Mouse (Mus musculus) lung, embryonic 15.5 days (tissue): ENCODE data around the gene Gm9918. TPM values are rescaled to one million over a fixed set of nuclear protein-coding genes. Genes with fewer than 3 reads are reported as not detected.

Experiments
- ATAC-seq: fragments of 200-750 bp; cut with Nextera tagmentation; 2 replicates; pipeline ENCODE4 v1.8.0; 2017; ENCODE audit warnings: moderate number of reproducible peaks, borderline replicate concordance; ENCODE audit not compliant: low FRiP score, low TSS enrichment; ENCODE audit errors: extremely low read depth
- H3K27ac ChIP-seq: fragments of 300-500 bp; sonication (generic); 2 replicates; pipeline ENCODE4 v1.5.1; 2015; ENCODE audit warnings: moderate library complexity, mild to moderate bottlenecking, inconsistent platforms
- H3K27me3 ChIP-seq: fragments of 300-500 bp; sonication (generic); 2 replicates; pipeline ENCODE4 v1.6.1; 2015; ENCODE audit warnings: inconsistent platforms
- H3K36me3 ChIP-seq: fragments of 300-500 bp; sonication (generic); 2 replicates; pipeline ENCODE4 v1.6.1; 2015; ENCODE audit warnings: inconsistent platforms
- H3K4me1 ChIP-seq: fragments of 300-500 bp; sonication (generic); 2 replicates; pipeline ENCODE4 v1.6.1; 2015; ENCODE audit warnings: inconsistent platforms
- H3K4me2 ChIP-seq: fragments of 300-500 bp; sonication (generic); 2 replicates; pipeline ENCODE4 v1.6.1; 2015; ENCODE audit warnings: inconsistent platforms, mild to moderate bottlenecking, moderate library complexity
- H3K4me3 ChIP-seq: fragments of 300-500 bp; sonication (generic); 2 replicates; pipeline ENCODE4 v1.5.1; 2015; ENCODE audit warnings: mild to moderate bottlenecking, inconsistent platforms
- H3K9ac ChIP-seq: fragments of 300-500 bp; sonication (generic); 2 replicates; pipeline ENCODE4 v1.6.1; 2015; ENCODE audit warnings: inconsistent platforms
- H3K9me3 ChIP-seq: fragments of 300-500 bp; sonication (generic); 2 replicates; pipeline ENCODE4 v1.6.1; 2016; ENCODE audit warnings: inconsistent platforms
- WGBS: fragments of 180-500 bp; shearing (Covaris S2); methylation state at CpG from one replicate; pipeline ENCODE4 v1.1.7; 2015; 5-methylcytosine and 5-hydroxymethylcytosine counted together
- polyA plus RNA-seq: library from polyadenylated mRNA; unstranded; fragments of >200 nt; fragmentation: Nextera tagmentation; extraction: Ambion mirVana; gene quantifications from 2 replicates; pipeline ENCODE4 v1.2.1, GENCODE M21; 2015

Gene Gm9918
- polyA plus RNA-seq, 1 experiment from 2014 or later: 0.57 TPM

- peaks cover 47% of the 10 kb centered on the region for H3K36me3 ChIP-seq
- ATAC-seq: no peak
- no peaks in the 10 kb centered on the region for H3K9me3 ChIP-seq
- 78% methylated on average over 14 of the region's 14 CpGs for WGBS
- H3K27me3 ChIP-seq: no peaks in the 10 kb centered on the region
- peaks cover 44% of the 10 kb centered on the region for H3K4me1 ChIP-seq
- no peak overlapping the region for H3K4me3 ChIP-seq
- H3K4me2 ChIP-seq: no peak overlapping the region
- H3K27ac ChIP-seq: no peak overlapping the region
- H3K9ac ChIP-seq: no peak overlapping the region
Observed at GRCm38 (mm10) chr15:102238543-102239259, 31.7 kb upstream of the Gm9918 start.

GRCm38 (mm10) chr15:102239260-102239590 lies 31.1 kb upstream of the Gm9918 start:
- 0 out of 2 replicates have a peak, but pooled peaks have one; percentile 13 for ATAC-seq
- WGBS: 5% methylated on average over 9 of the region's 9 CpGs
- Histone ChIP-seq H3K4me1 (peaks cover 48% of the 10 kb centered on the region), H3K4me2 (no peak overlapping the region), H3K9ac (no peak overlapping the region), H3K9me3 (no peaks in the 10 kb centered on the region), H3K36me3 (peaks cover 47% of the 10 kb centered on the region), H3K4me3 (no peak overlapping the region), H3K27ac (peak overlapping the region; percentile 42; the same call in 1 of the 2 replicates), H3K27me3 (no peaks in the 10 kb centered on the region)

DNA sequence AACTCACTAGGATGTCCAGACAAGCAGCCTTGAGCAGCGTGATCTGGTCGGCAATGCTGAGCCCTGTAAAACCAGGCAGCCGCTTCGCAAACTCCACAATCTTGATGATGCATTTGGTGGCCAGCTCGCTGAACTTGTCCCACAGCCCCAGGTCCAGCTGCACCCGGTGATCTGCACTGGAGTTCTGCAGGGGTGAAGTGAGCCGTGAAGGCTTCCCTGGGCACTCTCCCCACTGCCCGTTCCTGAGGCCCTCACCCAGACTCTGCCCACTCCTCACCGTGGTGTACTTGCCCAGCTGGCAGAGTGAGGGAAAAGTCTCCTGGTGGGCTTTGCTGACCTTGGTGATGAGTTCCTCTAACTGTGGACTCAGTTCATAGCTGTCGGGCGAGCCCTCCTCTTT lies 30.5 kb upstream of the Gm9918 start:
- Histone ChIP-seq H3K4me2 (no peak overlapping the region), H3K9ac (no peak overlapping the region), H3K36me3 (peaks cover 43% of the 10 kb centered on the region), H3K4me3 (no peak overlapping the region), H3K4me1 (peaks cover 49% of the 10 kb centered on the region), H3K27ac (peak overlapping the region; percentile 42; the same call in 1 of the 2 replicates), H3K27me3 (no peaks in the 10 kb centered on the region), H3K9me3 (no peaks in the 10 kb centered on the region)
- 72% methylated on average over 11 of the region's 11 CpGs for WGBS
- no peak for ATAC-seq

DNA sequence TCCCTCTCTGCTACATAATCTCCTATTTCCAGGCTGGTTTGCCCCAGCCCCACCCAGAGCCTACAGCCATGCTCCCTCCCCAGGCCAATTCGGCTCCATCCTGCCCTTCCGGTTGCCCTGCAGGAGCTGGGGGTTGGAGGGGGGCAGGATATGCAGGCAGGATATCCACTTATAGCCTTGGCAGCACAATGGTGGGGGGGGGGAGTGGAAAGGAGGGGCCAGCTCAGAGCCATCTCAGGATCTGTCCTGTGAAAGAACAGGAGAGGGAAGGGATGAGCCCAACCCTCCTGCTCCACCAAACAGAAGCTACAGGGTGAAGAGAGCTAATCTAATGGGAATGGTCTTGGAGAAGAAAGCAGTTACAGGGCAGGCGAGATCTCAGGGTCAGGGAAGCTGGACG lies 29.8 kb upstream of the Gm9918 start:
- H3K9ac ChIP-seq: no peak overlapping the region
- WGBS: 65% methylated on average over 4 of the region's 4 CpGs
- no peaks in the 10 kb centered on the region for H3K27me3 ChIP-seq
- no peak for ATAC-seq
- peaks cover 35% of the 10 kb centered on the region for H3K36me3 ChIP-seq
- H3K4me3 ChIP-seq: no peak overlapping the region
- peaks cover 49% of the 10 kb centered on the region for H3K4me1 ChIP-seq
- no peaks in the 10 kb centered on the region for H3K9me3 ChIP-seq
- H3K4me2 ChIP-seq: no peak overlapping the region
- peak overlapping the region; percentile 37 for H3K27ac ChIP-seq

DNA sequence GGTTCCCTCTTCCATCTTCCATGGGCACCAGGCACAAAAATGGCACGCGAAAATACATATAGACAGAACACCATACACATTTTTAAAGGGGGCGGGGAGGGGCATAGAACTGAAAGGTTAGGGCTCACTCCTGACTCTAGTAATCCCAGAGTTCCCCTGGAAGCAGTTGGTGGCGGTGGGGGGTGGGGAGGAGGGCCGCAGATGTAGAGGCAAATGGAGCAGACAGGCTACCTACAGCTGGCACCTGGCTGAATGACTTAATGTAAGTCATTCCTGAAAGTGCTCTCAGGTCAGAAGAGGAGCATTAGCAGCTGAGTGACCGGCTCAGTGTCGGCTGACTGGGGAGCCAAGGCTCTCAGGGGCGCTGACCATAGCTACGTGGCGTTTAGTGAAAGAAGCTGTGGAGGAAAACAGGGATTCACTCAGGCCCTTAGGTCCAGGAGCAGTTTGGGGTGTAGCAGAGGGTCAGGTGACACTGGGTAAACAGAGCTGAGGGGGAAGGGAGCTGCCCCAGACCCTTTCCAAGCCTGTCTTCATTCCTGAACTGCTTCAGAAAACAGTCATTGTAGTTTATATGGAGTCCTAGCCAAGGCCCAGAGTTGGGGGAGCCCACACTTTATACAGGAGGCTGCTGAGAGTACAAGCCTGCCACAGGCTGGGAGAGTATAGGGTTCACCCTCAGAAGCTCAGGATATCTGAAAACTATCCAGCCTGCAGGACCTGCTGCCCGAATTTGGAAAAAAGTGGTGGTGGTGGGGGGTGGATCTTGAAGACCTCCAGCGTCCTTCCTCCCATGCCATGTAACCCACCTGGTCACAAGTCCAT lies 27.7 kb upstream of the Gm9918 start:
- Histone ChIP-seq H3K27ac (peak overlapping the region; percentile 100), H3K4me3 (peak overlapping the region; percentile 56), H3K36me3 (peaks cover 20% of the 10 kb centered on the region), H3K9me3 (no peaks in the 10 kb centered on the region), H3K9ac (peak overlapping the region; percentile 58), H3K4me1 (peaks cover 46% of the 10 kb centered on the region), H3K4me2 (peak overlapping the region; percentile 87), H3K27me3 (no peaks in the 10 kb centered on the region)
- WGBS: 43% methylated on average over 12 of the region's 12 CpGs
- no peak for ATAC-seq

- no peaks in the 10 kb centered on the region for H3K27me3 ChIP-seq
- H3K4me3 ChIP-seq: peak overlapping the region; percentile 56
- peak overlapping the region; percentile 87 for H3K4me2 ChIP-seq
- 16% methylated on average over 22 of the region's 22 CpGs for WGBS
- H3K4me1 ChIP-seq: peaks cover 50% of the 10 kb centered on the region
- peak overlapping the region; percentile 100 for H3K27ac ChIP-seq
- no peaks in the 10 kb centered on the region for H3K9me3 ChIP-seq
- H3K36me3 ChIP-seq: peaks cover 11% of the 10 kb centered on the region
- H3K9ac ChIP-seq: peak overlapping the region; percentile 58
- ATAC-seq: no peak
Observed at GRCm38 (mm10) chr15:102243229-102244190, 26.9 kb upstream of the Gm9918 start.

DNA sequence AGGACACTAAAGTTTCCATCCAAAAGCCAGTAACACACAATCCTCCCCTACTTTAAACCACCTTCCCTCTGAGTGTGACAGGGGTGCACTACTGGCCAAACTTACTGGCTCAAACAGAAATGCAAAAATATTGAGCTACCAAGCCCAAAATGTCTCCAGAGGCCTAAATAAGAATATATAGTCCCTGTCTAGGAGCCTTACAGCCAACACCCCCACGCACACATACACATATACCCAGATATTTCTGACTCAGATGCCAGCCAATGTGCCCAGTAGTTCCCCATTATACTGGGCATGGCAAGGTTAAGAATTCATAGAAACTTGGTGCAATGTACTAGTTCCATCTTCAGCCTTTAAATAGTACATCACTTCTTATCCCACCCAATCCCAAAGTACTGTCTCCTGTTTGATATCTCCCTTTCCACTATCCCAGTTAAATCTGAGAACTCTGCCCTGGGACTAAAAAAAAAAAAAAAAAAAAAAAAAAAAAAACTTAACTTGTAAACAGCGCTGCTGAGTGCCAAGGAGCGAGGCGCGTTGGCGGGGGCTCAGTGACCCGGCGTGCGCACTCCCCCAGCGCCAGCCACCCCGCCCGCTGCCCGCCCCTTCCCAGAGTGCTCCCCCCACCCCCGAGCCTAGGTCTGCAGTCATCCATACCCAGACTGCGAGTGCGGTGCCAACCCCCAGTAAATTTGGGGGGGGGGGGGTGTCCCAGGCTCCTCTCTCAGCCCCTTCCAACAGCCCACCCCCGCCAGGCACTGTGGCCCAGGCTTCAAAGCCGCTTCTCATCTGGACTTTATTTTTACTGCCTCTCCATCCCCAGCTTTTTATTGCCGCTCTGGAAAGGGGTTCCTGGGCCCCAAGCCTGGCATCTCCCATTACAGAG lies 25.8 kb upstream of the Gm9918 start:
- ATAC-seq: no peak
- Histone ChIP-seq H3K27ac (peak overlapping the region; percentile 100), H3K9ac (peak overlapping the region; percentile 58), H3K27me3 (no peaks in the 10 kb centered on the region), H3K9me3 (no peaks in the 10 kb centered on the region), H3K4me3 (peak overlapping the region; percentile 56), H3K36me3 (peaks cover 5% of the 10 kb centered on the region; the same call in 1 of the 2 replicates), H3K4me1 (peaks cover 57% of the 10 kb centered on the region), H3K4me2 (peak overlapping the region; percentile 87)
- WGBS: 8% methylated on average over 19 of the region's 19 CpGs

- H3K27me3 ChIP-seq: no peaks in the 10 kb centered on the region
- H3K9me3 ChIP-seq: no peaks in the 10 kb centered on the region
- 5% methylated on average over 14 of the region's 14 CpGs for WGBS
- no peak for ATAC-seq
- H3K4me3 ChIP-seq: peak overlapping the region; percentile 56
- peak overlapping the region; percentile 87 for H3K4me2 ChIP-seq
- peak overlapping the region; percentile 58 for H3K9ac ChIP-seq
- H3K4me1 ChIP-seq: peaks cover 61% of the 10 kb centered on the region
- peak overlapping the region; percentile 100 for H3K27ac ChIP-seq
- peaks cover 4% of the 10 kb centered on the region; the same call in 1 of the 2 replicates for H3K36me3 ChIP-seq
Observed at GRCm38 (mm10) chr15:102245461-102245881, 24.9 kb upstream of the Gm9918 start.

DNA sequence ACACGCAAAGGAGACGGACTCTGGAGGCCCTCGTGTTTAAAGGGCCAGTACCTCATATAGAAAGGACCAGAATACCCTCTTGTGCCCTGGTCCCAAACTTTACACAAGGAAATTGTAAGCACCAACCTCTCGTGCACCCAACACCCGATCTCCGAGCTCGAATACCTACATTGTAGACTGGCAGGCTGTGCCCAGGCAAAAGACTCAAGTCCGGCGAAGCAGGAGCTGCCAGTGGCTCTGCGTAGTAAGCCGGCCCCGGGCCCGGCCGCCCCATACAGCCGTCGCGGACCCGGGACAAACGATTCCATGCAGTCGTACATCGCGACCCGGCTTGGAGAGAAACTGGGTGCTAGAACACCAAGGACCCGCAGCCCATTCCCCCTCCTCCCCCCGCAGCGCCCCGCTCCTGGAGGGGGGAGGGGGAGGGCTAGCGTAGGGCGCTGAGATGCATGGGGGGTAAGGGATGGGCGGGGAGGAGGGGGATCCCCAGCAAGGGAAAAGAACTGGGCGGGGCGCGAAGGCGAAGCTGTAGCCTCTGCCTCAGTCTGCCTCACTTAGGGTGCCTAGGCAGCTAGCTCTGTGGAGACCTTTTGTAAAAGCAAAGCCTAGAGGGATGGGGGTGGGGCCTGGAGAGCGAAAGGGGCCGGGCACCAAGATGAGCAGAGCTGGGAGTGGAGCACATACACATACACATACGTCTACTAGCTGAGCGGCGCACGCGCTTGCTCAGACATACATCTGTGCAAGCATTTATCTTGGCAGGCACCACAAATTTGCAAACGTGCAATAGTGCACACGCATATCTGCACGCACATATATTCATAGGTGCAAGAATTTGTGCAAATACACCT lies 24.2 kb upstream of the Gm9918 start:
- H3K27ac ChIP-seq: peak overlapping the region; percentile 100
- H3K36me3 ChIP-seq: peaks cover 8% of the 10 kb centered on the region; the same call in 1 of the 2 replicates
- WGBS: 1% methylated on average over 36 of the region's 44 CpGs
- no peaks in the 10 kb centered on the region for H3K27me3 ChIP-seq
- H3K4me1 ChIP-seq: peaks cover 67% of the 10 kb centered on the region
- peak overlapping the region; percentile 56 for H3K4me3 ChIP-seq
- ATAC-seq: peak; percentile 69
- H3K9ac ChIP-seq: peak overlapping the region; percentile 58
- peak overlapping the region; percentile 87 for H3K4me2 ChIP-seq
- no peaks in the 10 kb centered on the region for H3K9me3 ChIP-seq

DNA sequence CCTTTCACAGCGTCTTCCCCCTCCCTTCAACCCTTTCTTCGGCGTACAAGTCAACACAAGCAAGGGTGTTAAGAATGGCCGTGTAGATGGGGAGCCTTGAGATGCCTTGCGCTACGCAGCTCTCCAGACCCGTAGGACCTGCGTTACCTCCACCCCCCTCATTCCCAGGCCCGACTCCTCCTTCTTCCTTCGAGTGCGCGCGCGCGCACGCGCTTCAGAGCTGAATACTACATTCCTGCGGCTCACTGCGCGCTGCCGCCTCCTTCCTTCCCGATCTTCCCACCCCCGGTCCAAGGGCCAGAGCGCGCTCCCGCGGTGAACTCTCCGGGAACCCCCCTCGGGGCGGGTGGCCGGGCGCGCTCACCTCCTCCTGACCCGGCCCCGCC lies 23.5 kb upstream of the Gm9918 start:
- Histone ChIP-seq H3K9me3 (no peaks in the 10 kb centered on the region), H3K9ac (peak overlapping the region; percentile 58), H3K4me1 (peaks cover 75% of the 10 kb centered on the region), H3K4me3 (peak overlapping the region; percentile 56), H3K27me3 (no peaks in the 10 kb centered on the region), H3K27ac (peak overlapping the region; percentile 100), H3K36me3 (peaks cover 13% of the 10 kb centered on the region; the same call in 1 of the 2 replicates), H3K4me2 (peak overlapping the region; percentile 87)
- 0% methylated on average over 31 of the region's 35 CpGs for WGBS
- peak; percentile 75 for ATAC-seq
